Mouse (Mus musculus): ENCODE measurements around the gene Ggcx.
A peak's percentile ranks its signal among the peaks of the same experiment; 100 is the strongest.

Gene Ggcx

DNA sequence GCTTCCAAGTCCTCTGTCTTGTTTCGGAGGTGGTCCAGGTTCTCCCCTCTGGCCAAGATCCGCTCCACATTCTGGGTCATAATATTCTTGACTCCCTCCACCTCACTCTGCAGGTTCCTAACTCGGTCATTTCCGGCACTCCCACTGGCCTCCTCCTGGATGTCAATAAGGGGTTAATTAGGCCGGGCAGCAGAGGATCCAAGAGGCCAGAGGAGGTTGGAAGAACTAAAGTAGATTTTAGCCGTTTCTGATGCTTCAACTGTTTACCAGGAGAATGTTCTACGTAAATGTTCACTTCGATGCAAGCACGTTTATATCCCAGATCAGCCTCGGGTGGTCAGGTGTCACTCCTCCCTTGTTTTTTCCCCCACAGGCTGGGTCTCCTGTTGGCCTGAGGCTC is 25.8 kb upstream of the Ggcx start:
- no peak for DNase-seq

DNA sequence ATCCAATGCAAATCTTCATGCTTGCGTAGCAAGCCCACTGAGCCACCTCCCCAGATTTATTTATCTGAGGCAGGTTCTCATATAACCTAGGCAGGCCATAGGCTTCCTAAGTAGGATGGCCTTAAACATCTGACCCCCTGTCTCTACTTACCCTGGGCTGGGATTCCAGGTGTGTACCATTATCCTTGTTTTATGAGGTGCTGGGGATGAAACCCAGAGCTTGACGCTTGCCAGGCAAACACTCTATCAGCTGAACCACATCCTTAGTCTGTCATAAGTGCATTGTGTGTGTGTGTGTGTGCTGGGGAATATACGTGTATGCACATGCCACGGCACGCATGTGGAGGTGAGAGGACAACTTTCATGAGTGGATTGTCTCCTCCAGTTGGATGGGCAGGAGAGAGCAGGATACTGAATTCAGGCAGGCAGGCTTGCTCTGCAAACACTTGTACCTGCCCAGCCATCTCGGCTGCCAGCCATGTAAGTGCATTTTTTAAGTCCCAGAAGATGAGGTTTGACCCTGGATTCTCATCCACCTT is 25.2 kb upstream of the Ggcx start:
- no peak for DNase-seq

DNA sequence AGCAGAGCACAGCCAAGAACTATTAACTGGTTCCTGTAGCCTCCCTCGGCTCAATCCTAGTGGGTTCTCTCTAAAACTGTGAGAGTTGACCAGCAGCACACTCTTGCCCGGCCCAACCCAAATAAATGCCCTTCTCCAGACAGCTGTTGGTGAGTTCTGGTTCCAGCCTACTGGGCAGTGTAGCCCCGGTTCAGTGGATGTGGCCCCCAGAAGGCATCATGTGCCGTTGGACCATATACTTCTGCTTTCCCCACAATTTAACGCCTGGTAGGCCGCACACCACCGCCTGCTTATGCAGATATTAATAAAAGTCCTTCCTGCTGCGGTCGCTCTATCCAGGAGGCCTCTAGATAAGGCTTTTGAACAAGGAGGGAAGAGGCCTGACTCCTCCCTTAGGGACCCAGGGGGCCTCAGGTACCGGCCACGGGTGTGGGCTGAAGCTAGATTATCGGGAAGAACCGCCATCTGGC is 24.6 kb upstream of the Ggcx start:
- peak; percentile 8 for DNase-seq

DNA sequence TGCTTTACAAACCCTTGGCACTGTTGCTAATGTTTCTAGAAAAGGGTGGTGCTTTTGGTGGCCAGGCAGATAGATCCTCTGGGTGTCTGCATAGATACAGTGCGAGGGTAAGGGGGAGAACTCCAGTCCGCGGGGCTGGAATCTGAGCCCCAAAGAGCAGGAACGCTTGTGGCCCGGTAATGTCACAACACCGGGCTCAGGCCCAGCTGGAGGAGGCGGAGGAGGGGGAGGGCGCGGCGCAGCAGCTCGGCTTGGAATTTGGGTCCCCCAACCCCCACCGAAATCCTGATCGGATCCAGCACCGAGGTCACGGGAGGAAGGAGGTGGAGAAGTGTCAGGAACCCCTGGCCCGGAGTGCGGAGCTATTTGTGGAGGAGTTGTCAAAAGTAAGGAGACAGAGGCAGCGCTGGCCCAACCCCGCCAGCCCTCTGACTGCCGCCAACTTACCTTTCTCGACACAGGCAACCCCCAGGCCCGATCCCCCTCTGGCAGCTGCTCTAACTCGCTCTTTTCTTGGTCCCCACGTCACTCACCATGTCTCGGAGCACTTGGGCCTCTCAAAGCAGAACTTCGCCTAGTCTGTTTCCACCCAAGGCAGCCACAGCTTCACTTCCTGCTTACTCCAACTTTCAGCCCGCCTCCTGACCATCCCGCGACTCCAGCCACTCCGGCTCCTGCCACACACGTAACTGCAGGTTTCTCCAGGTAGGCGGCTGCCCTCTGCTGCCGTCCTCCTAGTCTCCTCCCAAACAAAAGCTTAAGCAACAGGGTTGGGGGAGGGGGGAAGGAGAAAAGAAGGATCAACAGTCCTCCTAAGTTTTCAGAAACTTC is 24.0 kb upstream of the Ggcx start, which contains the start of gene Vamp8:
TSS of gene Vamp8 (minus strand) at position 763 of the 831 bp plus-strand sequence.
- DNase-seq, result peak; percentile 39

DNA sequence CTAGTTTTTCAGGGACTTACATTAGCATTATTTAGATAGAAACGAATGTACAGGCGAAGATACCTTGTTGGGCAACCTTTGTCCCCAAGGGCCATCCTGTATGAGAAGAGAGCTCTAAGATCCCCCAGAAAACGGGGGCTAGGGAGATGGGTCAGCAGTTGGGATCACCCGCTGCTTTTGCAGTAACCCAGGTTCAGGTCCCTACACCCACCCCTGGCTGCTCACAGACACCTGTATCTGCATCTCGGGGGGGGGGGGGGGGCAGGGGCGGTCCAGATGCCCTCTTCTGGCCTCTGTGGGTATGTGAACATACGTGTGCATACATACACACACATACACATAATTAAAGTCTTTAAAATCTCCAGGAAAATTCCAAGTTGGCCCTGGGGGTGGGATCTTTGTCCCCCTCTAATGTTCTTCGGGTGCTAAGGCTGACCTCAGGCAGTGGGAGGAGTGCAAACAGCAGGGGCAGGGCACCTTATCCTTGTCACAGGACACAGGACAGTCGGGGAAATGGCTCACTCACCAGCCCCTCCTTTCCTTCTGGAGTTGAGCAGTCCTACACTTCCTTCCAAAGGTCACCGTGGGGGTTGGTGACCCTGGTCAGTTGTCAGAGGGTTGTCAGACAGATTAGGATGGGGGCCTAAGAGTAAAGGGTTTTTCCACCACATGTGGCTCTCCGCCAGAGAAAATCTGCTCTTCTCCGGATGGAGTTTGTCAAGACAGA is 23.1 kb upstream of the Ggcx start:
- no peak for DNase-seq

DNA sequence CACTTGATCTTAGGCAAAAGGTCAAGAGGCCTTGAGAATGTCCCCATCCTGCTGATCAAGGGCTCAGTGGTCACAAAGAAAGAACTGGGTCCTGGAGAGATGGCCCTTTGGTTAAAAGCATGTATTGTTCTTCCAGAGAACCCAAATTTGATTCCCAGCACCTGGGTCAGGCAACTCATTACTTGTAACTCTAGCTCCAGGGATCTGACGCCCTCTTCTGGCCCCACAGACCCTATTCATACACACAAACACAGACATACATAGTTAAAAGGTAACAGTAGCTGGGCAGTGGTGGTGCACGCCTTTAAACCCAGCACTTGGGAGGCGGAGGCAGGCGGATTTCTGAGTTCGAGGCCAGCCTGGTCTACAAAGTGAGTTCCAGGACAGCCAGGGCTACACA is 21.8 kb upstream of the Ggcx start:
- no peak for DNase-seq

DNA sequence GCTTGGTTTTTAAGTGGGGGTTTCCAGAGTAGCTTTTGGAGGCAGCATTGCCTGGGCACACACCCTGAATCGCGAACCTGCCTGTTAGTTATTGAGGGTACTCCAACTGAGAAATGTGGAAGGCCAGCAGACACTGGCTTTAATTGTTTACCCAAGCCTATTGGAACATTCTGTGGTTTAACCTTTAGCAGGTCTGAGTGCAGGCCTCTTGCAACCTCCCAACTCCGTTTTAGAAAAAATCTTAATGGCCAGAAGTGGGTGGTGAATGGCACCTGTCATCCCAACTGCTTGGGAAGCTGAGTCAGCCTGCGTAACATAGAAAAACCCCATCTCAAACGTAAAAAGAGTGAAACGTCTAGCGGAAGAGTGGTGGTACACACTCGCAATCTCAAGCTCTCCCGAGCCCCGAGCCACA is 17.3 kb upstream of the Ggcx start:
- DNase-seq, result no peak

DNA sequence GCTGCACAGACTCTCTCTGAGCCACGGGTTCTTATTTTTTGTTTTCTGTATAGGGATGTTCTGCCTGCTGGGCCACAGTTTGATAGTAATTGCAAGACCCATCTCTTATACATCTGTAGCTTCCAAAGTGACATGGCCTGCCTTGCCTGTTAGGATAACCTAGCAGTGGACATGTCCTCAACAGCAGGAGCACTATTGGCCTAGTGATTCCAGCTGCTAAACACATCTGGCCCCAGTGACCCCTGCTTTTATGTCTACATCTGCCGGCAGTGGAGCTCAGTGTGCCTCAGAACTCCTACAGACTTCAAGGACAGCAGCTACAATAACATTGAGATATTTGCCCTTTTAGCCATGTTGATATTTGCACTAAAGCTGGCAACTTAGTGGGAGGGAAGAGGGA is 14.1 kb upstream of the Ggcx start:
- no peak for DNase-seq

DNA sequence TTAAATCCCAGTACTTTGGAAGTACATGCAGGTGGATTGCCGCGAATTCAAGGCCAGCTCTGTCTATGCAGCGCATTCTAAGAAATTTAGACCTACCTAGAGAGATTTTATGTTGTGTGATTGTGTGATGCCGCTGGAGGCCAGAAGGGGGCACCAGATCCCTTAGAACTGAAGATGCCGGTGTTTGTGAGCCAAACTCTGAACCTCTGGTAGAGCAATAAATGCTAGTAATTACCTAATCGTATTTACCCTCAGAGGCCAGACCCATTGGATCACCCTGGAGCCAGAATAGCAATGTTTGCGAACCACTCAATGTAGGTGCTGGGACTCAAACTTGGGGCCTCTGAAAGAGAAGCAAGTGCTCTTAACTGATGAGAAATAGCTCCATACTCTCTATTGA is 12.2 kb upstream of the Ggcx start:
- DNase-seq, result peak; percentile 33

DNA sequence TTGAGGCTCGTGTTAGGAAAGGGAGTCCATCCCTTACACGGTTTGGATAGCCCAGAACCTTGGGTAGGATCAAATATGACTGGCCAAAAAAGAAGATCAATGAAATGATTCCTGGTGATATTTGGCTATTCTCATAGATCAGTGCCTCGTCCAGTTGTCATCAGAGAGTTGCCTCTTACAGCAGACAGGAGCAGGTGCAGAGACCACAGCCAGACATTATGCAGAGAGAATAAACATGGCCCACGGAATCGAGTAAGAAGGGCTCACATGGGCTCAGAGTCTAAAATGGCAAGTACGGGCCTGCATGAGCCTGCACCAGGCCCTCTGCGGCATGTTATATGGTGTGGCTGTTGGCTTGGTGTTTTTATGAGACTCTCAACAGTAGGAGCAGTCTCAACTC is 8.8 kb upstream of the Ggcx start:
- DNase-seq, result no peak

DNA sequence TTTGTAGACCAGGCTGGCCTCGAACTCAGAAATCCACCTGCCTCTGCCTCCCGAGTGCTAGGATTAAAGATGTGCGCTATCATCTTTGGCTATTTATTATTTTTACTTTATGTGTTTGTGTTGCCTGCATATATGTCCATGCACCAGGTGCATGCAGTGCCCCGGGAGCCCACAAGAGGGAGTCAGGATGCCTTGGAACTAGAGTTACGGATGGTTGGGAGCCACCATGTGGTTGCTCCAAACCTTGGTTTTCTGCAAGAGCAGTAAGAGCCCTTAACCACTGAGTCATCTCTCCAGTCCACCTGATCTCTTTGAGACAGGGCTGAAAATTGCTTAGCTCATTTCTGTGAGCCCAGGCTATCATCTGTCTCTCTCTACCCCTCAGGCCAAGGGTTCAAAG is 7.0 kb upstream of the Ggcx start:
- DNase-seq, result peak; percentile 75

DNA sequence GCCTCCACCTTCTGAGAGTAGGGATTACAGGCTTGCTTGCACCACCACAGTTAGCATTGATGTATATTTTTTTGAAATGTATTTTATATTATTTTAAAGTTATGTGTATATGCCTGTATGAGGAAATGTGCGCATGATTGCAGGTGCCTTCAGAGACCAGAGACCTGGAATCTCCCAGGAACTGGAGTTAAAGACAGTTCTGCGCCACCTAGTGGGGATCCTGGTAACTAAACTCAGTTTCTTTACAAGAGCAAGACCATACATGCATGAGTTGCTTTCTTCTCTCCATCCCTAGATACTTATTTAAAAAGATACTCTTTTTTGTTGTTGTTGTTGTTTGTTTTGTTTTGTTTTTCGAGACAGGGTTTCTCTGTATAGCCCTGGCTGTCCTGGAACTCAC is 4.5 kb upstream of the Ggcx start:
- DNase-seq, result peak; percentile 43

DNA sequence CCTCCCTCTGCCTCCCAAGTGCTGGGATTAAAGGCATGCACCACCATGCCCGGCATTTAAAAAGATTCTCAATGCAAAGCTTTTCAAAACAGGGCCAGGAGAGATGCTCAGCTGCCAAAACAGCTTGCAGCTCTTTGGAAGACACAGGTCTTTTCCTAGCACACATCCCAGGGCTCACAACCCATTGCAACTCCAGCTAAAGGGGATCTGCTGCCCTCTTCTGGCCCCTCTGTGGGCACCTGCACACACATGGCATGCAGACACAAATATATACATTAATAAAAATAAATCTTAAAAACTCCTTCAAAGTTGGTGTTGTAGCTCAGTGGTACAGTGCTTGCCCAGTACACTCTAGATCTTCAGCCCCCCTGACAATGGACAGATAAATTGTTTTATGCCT is 4.1 kb upstream of the Ggcx start:
- no peak for DNase-seq

DNA sequence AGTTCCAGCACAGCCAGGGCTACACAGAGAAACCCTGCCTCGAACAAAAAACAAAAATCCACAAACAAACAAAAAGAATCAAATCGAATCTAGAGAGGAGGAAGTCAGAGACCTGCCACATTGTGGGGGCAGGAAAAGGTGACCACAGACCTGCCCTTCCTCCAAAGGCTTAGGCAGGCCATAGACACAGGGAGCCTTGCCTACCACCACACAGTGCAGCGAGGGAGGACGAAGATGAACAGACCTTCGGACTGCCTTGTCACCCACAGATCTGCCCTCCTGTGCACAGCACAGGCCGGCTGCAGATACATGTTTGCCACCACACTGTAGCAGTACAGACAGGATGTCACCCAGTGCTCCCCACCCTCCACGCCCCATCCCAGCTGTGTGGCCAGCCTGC is 3.6 kb upstream of the Ggcx start:
- no peak for DNase-seq

DNA sequence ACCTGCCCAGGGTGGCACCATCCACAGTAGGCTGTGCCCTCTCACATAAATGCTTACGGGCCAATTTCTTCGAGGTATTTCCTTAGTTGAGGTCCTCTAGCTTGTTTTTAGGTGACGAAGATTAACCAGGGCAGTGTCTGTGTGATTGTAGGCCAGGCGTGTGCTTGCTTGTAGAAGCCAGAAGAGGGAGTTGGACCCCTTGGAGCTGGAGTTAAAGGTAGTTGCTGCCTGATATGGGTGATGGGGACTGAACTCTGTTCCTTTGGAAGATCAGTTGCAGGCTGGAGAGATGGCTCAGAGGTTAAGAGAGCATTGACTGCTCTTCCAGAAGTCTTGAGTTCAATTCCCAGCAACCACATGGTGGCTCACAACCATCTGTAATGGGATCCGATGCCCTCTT is 1.1 kb downstream of the Ggcx start:
- no peak for DNase-seq

DNA sequence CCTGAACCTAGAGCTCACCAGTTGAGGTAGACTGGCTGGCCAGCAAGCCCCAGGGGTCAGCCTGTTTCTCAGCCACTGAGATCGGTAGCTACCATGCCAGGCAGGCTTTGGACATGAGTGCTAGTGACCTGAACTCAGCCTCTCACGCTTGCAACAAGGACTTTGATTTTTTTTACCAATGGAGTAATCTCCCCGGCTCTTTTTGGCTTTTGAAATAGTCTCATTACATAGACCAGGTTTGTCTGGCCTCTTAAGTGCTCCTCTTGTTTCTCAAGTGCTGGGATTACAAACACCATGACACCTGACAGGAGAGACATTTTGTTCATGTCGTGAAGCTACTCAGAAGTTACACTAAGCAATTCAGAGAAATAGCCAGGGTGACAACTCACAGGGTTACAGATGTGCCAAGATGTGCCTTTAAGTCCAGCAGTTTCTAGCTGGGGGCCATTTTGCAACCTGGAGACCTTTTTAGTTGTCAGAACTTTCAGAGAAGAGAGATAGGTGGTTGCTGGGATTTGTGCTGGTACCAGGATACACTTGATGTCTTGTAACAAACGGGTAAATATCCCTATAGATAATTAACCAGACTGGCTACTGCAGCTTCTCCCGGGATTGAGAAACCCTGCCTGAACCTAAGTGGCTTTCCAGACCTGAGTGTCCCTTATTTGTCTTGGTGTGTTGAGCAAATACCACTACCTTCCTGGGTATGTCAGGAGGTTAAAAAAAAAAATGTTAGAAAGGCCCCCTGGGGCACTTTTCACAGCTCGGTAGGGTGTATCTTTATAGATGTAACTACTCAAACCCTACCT is 2.1 kb downstream of the Ggcx start:
- DNase-seq, result no peak

DNA sequence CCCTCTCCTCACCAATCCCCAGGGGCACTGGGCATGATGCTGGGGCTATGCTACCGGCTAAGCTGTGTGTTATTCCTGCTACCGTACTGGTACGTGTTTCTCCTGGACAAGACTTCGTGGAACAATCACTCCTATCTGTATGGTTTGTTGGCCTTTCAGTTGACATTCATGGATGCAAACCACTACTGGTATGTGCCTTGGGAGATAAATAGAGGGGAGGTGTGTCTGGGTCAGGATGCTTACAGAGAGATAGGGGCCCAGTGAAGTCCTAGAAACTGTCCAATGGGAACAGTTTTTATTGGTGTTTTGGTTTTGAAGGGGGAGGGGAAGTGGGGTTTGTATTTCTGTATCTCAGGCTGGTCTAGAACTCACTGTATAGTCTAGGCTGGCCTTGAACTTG is 4.2 kb downstream of the Ggcx start:
- DNase-seq, result no peak

DNA sequence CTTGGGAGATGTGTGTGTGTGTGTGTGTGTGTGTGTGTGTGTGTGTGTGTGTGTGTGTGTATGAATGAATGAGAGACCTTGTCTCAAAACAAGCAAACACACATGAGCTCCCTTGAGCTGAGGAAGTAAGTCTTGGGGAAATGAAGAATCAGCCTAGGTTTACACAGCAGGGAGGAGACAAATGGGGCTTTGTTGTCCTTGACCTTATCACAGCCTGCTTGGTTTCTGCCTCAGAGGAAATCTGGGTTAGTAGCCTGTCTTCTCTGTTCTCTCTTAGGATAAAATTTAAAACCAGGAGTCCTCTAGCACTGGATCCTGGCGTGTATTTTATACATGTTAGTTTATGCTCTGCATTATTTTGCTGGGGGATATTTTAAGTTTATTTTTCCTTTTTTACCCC is 5.7 kb downstream of the Ggcx start:
- DNase-seq, result no peak

DNA sequence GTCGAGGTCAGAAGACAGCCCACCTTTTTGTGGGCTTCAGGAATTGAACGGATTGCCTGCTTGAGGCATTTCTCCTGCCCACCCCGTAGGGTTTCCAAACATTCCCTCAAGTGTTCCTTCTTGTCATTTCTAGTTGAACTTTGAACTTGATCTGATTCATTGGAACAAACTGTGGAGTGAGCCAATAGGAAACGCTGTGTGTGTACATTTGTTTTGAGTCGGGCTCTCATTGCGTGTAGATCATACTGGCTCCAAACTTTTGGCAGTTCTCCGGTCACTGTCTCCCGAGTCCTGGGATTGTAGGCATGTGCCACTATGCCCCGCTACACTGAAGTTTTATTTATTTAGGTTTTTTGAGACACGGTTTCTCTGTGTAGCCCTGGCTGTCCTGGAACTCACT is 6.8 kb downstream of the Ggcx start:
- no peak for DNase-seq

DNA sequence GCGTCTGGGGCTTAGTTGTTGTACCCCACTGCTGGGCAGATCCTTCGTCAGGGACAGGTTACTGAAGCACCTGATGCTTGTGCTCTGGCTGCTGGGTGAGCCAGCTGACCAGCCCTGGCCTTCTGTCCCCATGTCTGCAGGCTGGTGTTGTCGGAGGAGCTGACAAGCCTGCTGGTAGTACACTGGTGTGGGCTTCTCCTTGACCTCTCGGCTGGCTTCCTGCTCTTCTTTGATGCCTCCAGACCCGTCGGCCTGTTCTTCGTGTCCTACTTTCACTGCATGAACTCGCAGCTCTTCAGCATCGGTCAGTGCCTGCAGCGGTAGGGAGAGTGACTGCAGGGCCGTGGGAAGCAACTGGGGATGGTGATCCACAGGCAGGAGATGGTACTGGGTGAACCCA is 11.5 kb downstream of the Ggcx start:
- no peak for DNase-seq

DNA sequence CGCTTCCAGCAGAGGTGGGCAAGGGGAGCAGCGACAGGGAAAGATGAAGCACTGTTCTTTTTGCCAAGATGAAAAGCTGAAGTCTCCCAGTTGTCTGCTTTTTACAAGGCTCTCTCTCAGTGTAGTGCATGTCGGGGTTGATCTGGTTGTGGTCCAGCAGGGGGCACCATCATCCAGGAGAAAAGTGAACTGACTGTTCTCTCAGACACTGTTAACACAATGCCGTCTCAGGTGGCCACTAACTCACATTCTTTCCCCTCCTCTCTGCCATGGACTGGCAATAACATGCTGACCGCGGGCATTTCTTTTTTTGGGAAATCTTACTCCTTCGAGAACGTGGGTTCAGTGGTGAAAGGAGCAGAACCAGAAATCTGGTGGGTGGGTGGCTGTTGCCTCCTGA is 13.9 kb downstream of the Ggcx start:
- peak; percentile 58 for DNase-seq

DNA sequence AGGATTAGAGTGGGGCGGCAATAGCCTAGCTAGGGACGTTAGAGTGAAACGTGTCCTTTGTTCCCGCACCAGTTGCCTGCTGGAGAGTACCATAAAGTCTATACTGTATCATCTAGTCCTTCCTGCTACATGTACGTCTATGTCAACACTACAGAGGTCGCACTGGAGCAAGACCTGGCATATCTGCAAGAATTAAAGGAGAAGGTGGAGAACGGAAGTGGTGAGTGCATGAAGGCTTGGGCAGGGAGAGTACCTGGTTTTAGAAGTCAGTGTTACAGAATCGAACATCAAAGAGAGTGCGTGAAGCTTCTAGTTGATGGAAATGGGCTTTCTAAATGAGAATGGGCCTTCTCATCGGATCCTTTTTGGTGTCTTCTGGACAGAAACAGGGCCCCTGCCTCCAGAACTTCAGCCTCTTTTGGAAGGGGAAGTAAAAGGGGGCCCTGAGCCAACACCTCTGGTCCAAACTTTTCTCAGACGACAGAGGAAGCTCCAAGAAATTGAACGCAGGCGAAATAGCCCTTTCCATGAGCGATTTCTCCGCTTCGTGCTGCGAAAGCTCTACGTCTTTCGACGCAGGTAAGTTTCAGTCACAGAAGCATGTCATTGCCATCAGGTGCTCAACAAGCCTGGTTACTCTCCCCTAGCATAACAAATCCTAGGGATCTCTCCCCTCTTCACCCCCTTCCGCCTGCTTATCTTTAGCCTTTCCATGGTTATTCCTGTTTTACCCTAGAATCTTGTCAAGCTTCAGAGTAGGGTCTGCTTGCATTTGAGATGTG is 15.1 kb downstream of the Ggcx start:
- DNase-seq, result no peak

All from right cerebral cortex, postnatal 25 days (tissue).